Mouse (Mus musculus) brain, embryonic 14.5 days (tissue): ENCODE results near the gene Abcf3.

Source experiments
- CTCF ChIP-seq: fragments of 200-500 bp; IDR thresholded peaks from 2 replicates; pipeline ENCODE4 v1.5.1; 2012; ENCODE audit warnings: inconsistent platforms, mild to moderate bottlenecking, moderate library complexity, borderline replicate concordance; ENCODE audit not compliant: insufficient read depth, insufficient read length; ENCODE audit errors: extremely low read depth
- POLR2A ChIP-seq: fragments of 200-500 bp; IDR thresholded peaks from 2 replicates; pipeline ENCODE4 v1.6.1; 2012; ENCODE audit warnings: mild to moderate bottlenecking, inconsistent platforms, borderline replicate concordance; ENCODE audit not compliant: poor library complexity, insufficient read depth, insufficient read length, severe bottlenecking; ENCODE audit errors: extremely low read depth

DNA sequence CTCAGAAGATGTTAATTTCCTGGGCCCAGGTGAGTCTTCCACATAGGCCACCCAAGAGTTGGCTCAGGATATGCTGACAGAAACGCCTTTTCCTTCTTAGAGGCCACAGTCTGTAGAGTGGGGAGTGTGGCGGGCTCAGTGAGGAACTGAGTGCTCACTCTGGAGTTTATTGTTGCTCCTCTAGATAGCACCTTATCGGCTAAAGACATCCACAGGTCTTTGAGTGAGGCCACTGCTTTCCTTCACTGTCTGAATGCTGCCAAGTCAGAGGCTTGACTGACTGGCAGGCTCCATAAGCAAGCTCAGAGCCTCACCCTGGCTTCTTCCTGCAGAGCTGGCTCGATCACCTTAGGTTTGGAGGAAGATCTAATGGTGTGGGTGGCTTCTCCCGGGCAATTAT lies 19.6 kb upstream of the Abcf3 start:
- TF ChIP-seq POLR2A (no peak), CTCF (no peak)
